Mouse (Mus musculus) embryonic fibroblast, embryonic 13.5 days (primary cell): ENCODE measurements at regions not wholly inside any gene's neighbourhood (a gene's known extent, or its start where the extent isn't known, plus 50 kb on each side); places are given as distances from the start of the nearest gene placed in this dataset.

Source experiments
- H3K27ac ChIP-seq: 2 replicates; pipeline ENCODE4 v1.5.1; 2012; ENCODE audit warnings: low read length, control low read depth, inconsistent platforms; ENCODE audit not compliant: insufficient read depth
- H3K4me1 ChIP-seq: 2 replicates; pipeline ENCODE4 v1.6.1; 2011; ENCODE audit warnings: low read length; ENCODE audit not compliant: control insufficient read depth, insufficient read depth
- H3K4me3 ChIP-seq: 2 replicates; pipeline ENCODE4 v1.5.1; 2011; ENCODE audit warnings: mild to moderate bottlenecking, control low read depth, low read length; ENCODE audit not compliant: insufficient read depth
- CTCF ChIP-seq: IDR thresholded peaks from 2 replicates; pipeline ENCODE4 v1.5.1; 2011; ENCODE audit warnings: mild to moderate bottlenecking, control low read depth, low read length, moderate library complexity, borderline replicate concordance; ENCODE audit not compliant: insufficient read depth
- POLR2A ChIP-seq: IDR thresholded peaks from 2 replicates; pipeline ENCODE4 v1.6.1; 2011; ENCODE audit warnings: low read depth, mild to moderate bottlenecking, control low read depth, low read length, moderate library complexity

DNA sequence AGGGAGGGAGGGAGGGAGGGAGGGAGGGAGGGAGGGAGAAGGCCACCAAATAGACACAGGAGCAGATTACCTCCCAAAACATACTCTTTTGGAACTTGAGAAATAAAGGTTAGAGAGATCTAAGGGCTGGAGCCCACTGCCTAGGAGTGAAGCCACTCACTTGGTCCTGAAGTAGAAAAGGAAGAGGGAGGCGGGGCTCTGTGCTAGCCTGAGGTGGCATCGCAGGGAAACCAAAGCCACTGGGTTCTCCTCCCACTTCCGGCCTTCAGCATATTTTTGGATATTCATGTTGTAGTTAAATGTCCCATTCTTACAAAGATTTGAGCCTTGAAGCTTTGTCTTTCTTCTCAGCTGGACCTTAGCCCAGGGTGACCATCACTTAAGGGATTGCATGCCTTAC, 147.6 kb downstream of the Rpl14 start:
- Histone ChIP-seq H3K27ac (no peak overlapping the region), H3K4me3 (no peak overlapping the region), H3K4me1 (no peaks in the 10 kb centered on the region)
- no peak for TF ChIP-seq POLR2A
- TF ChIP-seq CTCF: no peak

DNA sequence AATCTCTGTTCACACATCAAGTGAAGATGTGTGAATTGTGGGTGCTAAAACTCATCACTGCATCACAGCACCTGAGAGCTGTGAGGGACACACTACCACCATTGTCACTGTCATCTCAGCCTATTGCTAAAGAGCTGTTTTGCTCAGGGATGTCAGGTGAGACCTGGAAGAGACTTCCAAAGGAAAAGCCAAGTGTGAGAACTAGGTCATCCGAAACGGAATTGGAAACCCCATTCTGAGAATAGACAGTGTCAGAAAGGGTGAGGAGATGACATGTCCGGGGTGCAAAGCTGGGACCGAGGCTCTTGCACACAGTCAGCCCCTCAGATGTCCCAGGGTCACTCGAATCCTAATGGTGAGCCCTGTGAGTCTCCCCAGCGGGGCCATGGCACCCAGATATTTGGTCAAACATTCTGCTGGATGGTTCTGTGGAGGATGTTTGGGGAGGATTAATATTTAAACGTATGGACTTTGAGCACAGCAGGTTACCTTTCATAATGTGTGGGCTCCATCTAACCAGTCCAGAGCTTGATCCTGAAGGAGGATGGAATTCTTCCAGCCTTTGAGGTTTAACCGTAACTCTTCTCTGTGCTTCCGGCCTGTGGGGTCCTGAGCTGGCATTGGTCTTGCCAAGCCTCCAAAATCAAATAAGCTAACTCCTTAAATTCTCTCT, 150.3 kb downstream of the Rpl14 start:
- Histone ChIP-seq H3K27ac (no peak overlapping the region), H3K4me3 (no peak overlapping the region), H3K4me1 (no peaks in the 10 kb centered on the region)
- TF ChIP-seq CTCF (no peak), POLR2A (no peak)

DNA sequence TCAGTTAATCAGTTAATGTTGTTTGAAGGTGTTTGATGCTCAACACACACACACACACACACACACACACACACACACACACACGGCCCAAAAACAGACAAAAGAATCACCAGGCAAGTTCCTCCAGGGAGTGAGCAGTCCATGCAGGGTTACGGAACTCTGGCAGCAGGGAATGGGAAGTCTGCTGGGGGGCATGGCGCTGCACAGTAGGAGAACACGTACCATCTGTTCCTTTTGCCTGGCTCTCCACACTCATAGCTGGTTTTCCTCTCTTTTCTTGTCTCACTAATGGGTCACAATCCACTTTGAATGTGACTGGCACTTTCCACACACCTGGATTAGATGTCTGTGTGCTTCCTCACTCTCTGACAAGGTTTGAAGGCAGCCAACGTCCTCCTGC, 151.8 kb downstream of the Rpl14 start:
- no peak overlapping the region for H3K27ac ChIP-seq
- no peak overlapping the region for H3K4me3 ChIP-seq
- no peak for TF ChIP-seq POLR2A
- no peak for TF ChIP-seq CTCF
- no peaks in the 10 kb centered on the region for H3K4me1 ChIP-seq

DNA sequence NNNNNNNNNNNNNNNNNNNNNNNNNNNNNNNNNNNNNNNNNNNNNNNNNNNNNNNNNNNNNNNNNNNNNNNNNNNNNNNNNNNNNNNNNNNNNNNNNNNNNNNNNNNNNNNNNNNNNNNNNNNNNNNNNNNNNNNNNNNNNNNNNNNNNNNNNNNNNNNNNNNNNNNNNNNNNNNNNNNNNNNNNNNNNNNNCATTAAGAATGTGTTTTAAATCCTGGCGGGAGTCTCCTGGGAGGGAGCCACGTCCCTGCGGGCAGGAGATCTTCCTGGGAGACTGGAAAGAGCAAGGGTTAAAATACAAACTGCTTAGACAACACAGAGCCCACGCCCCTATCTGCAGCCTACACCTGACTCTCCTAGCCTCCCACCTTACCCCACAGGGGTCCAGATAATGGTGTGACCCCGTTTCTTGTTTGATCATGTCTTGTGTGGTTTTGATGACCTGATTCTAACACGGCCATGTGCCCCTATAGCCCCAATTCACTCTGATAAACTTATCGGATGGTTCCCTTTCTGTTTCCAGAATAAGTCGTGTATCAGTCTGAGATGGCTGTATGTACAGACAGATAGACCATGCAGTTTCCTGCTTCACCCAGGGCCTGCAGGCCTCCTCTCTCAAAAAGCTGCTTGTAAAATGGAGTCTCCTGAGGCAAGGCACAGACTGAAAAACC, 160.8 kb downstream of the Rpl14 start:
- Histone ChIP-seq H3K27ac (no peak overlapping the region), H3K4me3 (no peak overlapping the region), H3K4me1 (peaks cover 10% of the 10 kb centered on the region)
- TF ChIP-seq POLR2A: no peak
- TF ChIP-seq CTCF: no peak

DNA sequence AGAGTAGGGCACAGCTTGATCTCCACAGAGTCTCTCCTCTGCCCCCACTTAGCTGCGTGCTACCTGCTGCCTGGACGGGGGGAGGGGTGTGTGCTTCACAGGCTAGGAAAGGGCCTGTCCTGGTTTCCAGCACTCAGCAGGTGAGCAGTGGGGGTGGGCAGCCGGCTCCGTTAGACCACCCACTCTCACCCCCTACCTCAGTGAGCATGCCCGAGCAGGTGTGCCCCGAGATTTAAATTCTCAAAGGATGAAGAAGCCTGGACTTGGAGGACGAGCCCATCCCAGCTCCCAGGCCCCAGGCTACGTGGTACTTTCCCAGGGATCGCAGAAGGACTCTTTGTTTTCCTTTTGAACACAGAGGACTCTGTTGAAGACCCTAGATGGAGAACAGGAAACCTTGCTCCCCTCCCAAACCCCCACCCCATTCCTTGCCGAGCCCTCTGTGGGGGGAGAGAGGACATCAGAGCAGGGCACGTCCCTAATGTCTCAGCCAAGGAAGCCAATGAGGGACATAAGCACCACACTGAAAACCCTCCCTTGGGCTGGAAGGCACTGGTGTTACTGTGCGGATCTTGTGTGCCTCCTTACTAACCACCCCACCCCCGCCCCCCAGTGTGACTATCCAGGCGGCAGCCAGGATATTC, 161.5 kb downstream of the Rpl14 start:
- H3K4me3 ChIP-seq: no peak overlapping the region
- peaks cover 10% of the 10 kb centered on the region for H3K4me1 ChIP-seq
- H3K27ac ChIP-seq: no peak overlapping the region
- TF ChIP-seq POLR2A (no peak), CTCF (no peak)

DNA sequence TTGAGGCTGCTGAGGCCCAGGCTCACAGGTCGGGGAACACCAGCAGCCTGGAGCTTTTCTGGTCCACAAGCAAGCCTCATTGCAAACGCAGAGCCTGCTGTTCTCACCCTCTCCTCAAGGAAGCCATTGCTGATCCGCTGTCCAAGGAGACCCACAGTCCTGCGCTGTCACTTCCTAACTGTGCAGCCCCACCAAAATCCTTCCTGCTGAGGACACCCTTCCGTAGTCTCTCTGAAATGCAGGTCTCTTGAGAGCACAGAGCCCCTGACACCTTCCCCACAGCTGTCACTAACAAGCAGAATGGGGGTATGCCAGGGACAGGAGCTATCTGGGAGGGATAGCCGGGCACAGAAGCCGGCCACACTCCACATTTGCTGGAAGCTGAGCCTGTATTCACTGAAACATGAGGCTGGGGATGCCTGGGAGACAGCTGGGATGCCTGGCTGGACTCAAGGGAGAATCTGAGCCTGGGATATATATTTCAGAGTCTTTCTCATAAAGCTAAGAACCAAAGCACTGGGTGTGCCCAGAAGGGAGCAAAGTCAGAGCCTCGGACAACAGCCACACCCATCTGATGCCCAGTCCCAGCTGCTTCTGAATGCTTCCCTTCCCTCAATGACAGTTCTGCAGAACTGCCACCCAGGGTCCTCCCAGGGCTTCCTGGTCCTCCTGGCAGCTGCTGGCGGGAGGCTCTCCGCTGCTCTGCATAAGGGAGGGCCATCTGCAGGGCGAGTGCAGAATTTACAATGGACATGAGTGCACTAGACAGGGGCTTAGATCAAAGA, 162.6 kb downstream of the Rpl14 start:
- peaks cover 15% of the 10 kb centered on the region for H3K4me1 ChIP-seq
- H3K27ac ChIP-seq: no peak overlapping the region

GRCm38 (mm10) chr9:120735217-120735616, 164.0 kb downstream of the Rpl14 start:
- TF ChIP-seq POLR2A (no peak), CTCF (no peak)
- Histone ChIP-seq H3K4me3 (no peak overlapping the region), H3K27ac (no peak overlapping the region), H3K4me1 (peaks cover 18% of the 10 kb centered on the region)

More for the DNA sequence above, 162.6 kb downstream of the Rpl14 start:
- no peak for TF ChIP-seq CTCF
- no peak for TF ChIP-seq POLR2A
- H3K4me3 ChIP-seq: no peak overlapping the region

GRCm38 (mm10) chr9:120737956-120738355, 166.7 kb downstream of the Rpl14 start:
- H3K4me1 ChIP-seq: peaks cover 26% of the 10 kb centered on the region
- no peak overlapping the region for H3K4me3 ChIP-seq
- H3K27ac ChIP-seq: peak overlapping the region; percentile 80; the same call in 1 of the 2 replicates
- TF ChIP-seq POLR2A (no peak), CTCF (no peak)

DNA sequence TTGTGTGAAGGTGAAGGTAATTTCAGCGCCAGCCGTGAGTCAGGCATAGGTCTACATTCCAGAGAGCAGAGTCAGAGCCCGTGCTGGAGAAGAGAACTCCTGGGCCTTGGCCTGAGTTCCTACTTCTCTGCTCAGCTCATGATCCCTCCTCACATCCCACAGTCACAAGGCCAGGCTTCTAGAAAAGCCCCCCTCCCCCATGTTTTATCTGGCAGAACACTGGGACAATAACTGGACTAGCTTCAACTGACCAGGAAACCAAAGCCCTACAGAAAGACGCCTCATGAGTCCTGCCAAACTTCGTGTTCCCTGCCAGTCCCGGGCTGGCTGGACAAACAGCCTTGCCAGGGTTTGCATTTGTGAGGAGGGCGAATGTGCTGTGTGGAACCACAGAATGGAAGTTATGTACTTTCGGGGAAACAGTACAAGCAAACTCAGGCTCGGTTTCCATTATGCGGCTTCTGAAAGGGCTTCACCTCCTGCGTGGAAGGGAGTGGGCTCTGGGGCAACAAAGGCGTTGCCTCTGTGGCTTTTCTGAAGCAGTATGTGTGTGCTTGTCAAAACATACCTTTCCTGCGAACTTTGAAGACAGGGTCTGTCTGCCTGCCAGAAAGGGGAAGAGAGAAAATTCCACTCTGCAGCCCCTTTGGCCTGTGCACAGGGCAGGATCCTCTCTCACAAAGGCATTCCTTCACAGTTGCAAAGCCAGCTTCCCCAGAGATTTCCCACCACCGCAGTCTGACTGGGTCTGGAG, 168.1 kb downstream of the Rpl14 start:
- Histone ChIP-seq H3K27ac (peak overlapping the region; percentile 80), H3K4me3 (no peak overlapping the region), H3K4me1 (peaks cover 18% of the 10 kb centered on the region)
- TF ChIP-seq CTCF: no peak
- TF ChIP-seq POLR2A: no peak
